Mouse (Mus musculus) gastrocnemius, postnatal 4 days (tissue): ENCODE results near the gene Tmem175. TPM values are rescaled to one million over a fixed set of nuclear protein-coding genes. Genes with fewer than 3 reads are reported as not detected.
A peak's percentile ranks its signal among the peaks of the same experiment; 100 is the strongest.
"Not testable (repeated sequence)": the region's sequence is repeated elsewhere in the genome, so short reads cannot be mapped to it uniquely, and the experiment has no call there.

Experiments
- DNase-seq, 2 experiments: peaks; one replicate each; pipeline ENCODE4 v3.0.0; 2021 to 2022; ENCODE audit warnings: low spot score in 2 of 2, mixed read lengths in 2 of 2
- long read RNA-seq, 2 experiments: library from polyadenylated mRNA; stranded (forward); transcript quantifications; one replicate each; pipeline ENCODE4 v2.0.0; 2021
- total RNA-seq, 2 experiments: library from RNA; stranded (reverse); gene quantifications; 2 replicates each; pipeline ENCODE4 v1.2.3; 2021

Gene Tmem175
- total RNA-seq = 10 to 100 TPM; 11.3 to 12.9 TPM
- long read RNA-seq, experiment 1, transcript Tmem175-201 (11 exons, 3,956 nt) = major isoform, 14 of 24 reads
- long read RNA-seq, experiment 1, partial matches to known transcripts = 3 of 24 reads
- long read RNA-seq, experiment 1, other reads (novel, unspliced or antisense) = 5 of 24 reads
- long read RNA-seq, experiment 2, transcript Tmem175-201 (11 exons, 3,956 nt) = major isoform, 17 of 33 reads
- long read RNA-seq, experiment 2, partial matches to known transcripts = 2 of 33 reads
- long read RNA-seq, experiment 2, other reads (novel, unspliced or antisense) = 9 of 33 reads

- DNase-seq = peak; percentile 73 to 93
Measured at GRCm38 (mm10) chr5:108629634-108630483, at the start of gene Tmem175, which contains the start of gene Gak. TSS of gene Tmem175 (plus strand) at chr5:108629770. TSS of gene Gak (minus strand) at chr5:108629755.

- no peak for DNase-seq
Measured at GRCm38 (mm10) chr5:108581361-108581891, 48.1 kb upstream of the Tmem175 start.

DNA sequence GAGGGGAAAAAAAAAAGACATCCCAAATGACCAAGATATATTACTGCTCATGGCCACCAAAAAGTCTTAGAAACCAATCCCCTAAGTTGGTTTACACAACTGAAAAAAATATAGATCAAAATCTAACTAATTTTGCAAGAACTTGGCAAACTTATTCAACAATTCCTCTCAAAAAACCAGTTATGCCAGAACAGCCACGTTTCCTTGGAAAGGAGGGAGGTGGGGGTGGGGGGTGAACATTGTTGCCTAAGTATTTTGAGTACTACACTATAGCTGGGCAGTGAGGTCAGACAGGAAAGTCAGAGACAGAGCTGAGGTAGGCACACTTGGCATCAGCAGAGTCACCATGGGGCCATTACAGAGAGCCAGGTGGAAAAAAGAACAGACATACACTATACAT is 29.6 kb upstream of the Tmem175 start:
- no peak for DNase-seq

GRCm38 (mm10) chr5:108602537-108602936 is 27.0 kb upstream of the Tmem175 start:
- DNase-seq = no peak

GRCm38 (mm10) chr5:108610426-108610825 is 19.1 kb upstream of the Tmem175 start:
- no peak for DNase-seq

GRCm38 (mm10) chr5:108621870-108622269 is 7.7 kb upstream of the Tmem175 start:
- no peak for DNase-seq

GRCm38 (mm10) chr5:108626050-108626660 is 3.4 kb upstream of the Tmem175 start:
- DNase-seq = no peak

GRCm38 (mm10) chr5:108628891-108629633 is 508 bp upstream of the Tmem175 start:
- no peak for DNase-seq

DNA sequence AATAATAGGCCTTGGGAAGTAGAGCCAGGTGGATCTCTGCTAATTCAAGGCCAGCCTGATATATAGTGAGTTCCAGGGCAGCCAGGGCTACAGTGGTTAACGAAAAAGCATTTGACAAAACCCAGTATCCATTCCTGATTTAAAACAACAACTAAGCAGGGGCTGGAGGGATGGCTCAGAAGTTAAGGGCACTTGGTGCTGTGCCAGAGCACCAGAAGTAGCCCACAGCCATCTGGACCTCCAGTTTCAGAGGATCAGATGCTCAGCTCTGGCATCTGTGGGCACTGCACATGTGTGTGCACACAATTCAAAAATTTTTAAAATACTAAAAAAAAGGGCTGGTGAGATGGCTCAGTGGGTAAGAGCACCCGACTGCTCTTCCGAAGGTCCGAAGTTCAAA is 4.1 kb downstream of the Tmem175 start:
- DNase-seq = no peak

- not testable (repeated sequence) for DNase-seq
Measured at GRCm38 (mm10) chr5:108634088-108634487, 4.5 kb downstream of the Tmem175 start.

GRCm38 (mm10) chr5:108636172-108636571 is 6.6 kb downstream of the Tmem175 start:
- no peak for DNase-seq

- no peak for DNase-seq
Measured at GRCm38 (mm10) chr5:108643674-108644073, 14.1 kb downstream of the Tmem175 start.

DNA sequence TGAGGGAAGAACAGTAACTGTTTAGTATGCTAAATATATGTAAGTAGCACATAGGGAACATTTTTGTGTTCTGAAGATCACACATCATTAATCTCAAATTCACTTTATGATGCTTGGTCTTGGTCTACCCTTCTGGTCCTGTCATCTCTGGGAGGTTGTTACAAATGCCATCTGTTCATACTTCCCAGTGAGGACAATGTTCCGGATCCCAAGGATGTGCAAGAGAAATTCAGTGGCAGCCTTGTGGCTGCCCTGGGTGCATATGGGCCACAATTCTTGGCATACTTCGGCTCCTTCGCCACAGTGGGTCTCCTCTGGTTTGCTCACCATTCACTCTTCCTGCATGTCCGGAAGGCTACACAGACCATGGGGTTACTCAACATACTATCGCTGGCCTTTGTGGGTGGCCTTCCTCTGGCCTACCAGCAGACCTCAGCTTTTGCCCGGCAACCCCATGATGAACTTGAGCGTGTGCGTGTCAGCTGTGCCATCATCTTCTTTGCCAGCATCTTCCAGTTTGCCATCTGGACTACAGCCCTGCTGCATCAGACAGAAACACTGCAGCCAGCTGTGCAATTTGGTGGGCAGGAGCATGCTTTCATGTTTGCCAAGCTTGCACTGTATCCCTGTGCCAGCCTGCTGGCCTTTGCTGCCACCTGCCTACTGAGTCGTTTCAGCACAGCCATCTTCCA is 16.2 kb downstream of the Tmem175 start:
- DNase-seq = peak in 1 of 2 experiments; percentile 34

GRCm38 (mm10) chr5:108646343-108646660 is 16.7 kb downstream of the Tmem175 start:
- no peak for DNase-seq

DNA sequence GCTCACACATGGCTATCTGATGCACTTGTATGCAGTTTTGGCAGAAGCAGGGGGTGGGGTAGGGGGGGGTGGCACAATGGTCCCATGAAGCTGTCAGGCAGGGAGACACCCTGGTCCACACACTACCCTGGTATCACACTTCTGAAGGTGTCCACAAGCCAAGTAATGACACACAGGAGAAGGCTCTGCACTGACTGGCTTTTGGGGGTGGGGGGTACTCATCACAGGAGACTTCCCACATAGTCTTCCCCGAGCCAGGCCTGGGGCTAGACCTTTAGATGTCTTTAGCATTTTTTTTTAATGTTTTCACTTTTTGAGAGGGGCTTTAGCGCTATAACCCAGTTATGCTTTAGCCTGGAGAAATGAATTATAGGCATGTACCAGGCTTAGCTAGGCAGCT is 17.7 kb downstream of the Tmem175 start:
- DNase-seq = no peak

- DNase-seq = no peak
Measured at GRCm38 (mm10) chr5:108647820-108648465, 18.4 kb downstream of the Tmem175 start.

DNA sequence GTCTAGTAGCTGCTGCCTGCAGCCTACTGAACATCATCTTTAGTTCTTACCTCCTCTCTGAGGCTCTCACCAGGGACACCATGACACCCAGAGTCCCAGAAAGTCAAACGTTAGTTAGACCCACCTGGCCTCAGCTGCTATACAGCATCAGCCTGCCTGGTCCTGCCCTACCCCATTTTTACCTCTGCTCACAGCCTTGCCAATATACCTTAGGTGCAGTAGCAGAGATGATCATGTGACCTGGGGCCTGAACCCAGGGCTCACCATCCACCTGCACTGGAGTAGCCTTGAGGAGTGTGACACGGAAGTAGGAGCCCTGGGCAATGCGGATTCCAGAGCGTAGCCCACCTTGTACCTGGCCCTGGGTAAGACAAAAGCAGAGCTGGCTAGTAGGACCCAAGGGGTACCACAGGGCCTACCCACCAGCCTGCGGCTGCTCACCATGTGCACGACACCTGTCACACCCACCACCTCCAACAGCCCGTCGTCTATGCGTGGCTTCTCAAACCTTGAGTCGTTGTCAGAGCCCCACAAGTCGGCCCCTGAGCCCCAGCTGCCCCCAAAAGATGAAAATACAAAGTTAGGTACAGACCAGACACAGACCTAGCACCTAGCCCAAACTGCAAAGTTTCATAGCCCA is 19.5 kb downstream of the Tmem175 start:
- DNase-seq = no peak

DNA sequence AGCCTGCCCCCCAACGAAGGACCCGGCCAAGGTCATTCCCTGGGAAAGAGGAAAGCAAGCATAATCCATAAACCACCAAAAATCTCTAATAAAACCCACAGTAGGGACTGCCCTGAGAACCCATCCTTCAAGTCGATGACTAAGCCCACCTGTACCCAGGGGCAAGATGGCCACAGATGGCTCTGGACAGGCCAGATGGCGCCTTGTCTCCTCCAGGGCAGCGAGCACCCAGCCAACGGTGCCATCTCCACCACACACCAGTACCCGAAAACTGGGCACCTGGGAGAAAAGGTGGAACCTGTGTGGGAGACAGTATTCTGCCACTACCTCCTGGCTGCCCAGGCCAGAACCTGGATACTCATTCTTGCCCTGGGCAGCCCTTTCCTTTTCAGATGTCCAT is 20.8 kb downstream of the Tmem175 start:
- DNase-seq = no peak

DNA sequence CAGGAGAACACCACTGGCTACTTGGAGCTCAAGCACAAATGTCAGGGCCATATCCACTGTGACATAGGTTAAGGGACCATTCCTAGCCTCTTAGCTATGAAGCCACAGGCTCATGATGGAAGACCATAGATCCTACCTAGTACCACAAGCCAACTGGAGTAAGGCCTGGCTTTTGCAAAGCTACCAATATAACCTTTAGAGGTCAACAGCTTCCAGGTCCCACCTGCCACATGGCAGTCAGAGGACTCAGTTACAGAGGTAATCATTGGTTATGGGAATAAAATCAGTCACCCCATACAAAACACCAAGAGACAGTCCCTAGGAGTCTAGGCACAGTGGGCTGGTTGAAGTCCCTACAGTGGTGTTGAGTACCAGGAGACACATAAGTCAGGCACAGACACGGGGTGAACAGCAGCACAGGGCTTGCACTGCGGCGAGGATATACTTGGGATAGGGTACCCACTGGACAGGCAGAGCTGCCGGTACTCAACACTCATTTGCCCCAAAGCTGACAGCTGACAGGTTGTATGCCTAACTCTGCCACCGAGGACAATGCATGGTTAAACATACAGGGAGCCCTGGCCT is 21.7 kb downstream of the Tmem175 start:
- no peak for DNase-seq
